Mouse (Mus musculus) mouse trophoblast stem cell (cell line): ENCODE results near the gene Olfr1349.
"Not testable (repeated sequence)": the region's sequence is repeated elsewhere in the genome, so short reads cannot be mapped to it uniquely, and the experiment has no call there.

Source experiments
- in situ Hi-C, 2 experiments: fragments of 300-500 bp; cut with MseI, MboI; formaldehyde crosslinking; loops; 2 replicates in 1 of 2; 3 replicates in 1 of 2; pipeline ENCODE4 v1.15.1; 2025

The Olfr1349 gene

GRCm38 (mm10) chr7:6522850-6523249 is at the start of gene Olfr1349:
TSS of gene Olfr1349 (minus strand) at chr7:6522950.
- in situ Hi-C loops: loop anchor here in 1 of 2 experiments (10.0 kb wide), 1 partner anchor 78 kb away; no protein-coding TSS in a partner anchor

- in situ Hi-C loops: no loop called here
Measured at GRCm38 (mm10) chr7:6564541-6564940, 41.8 kb upstream of the Olfr1349 start, which contains the start of gene Olfr1350. TSS of gene Olfr1350 (plus strand) at chr7:6564841.

- in situ Hi-C loops: loop anchor here in 1 of 2 experiments (10.0 kb wide), 1 partner anchor 81 kb away; no protein-coding TSS in a partner anchor
Measured at GRCm38 (mm10) chr7:6526141-6526540, 3.4 kb upstream of the Olfr1349 start.

- in situ Hi-C loops: loop anchor here in 1 of 2 experiments (10.0 kb wide), 1 partner anchor 80 kb away; no protein-coding TSS in a partner anchor
Measured at GRCm38 (mm10) chr7:6525001-6525400, 2.3 kb upstream of the Olfr1349 start.

- in situ Hi-C loops: loop anchor here in 1 of 2 experiments (10.0 kb wide), 1 partner anchor 77 kb away; no protein-coding TSS in a partner anchor
Measured at GRCm38 (mm10) chr7:6521666-6522065, 1.1 kb downstream of the Olfr1349 start.

DNA sequence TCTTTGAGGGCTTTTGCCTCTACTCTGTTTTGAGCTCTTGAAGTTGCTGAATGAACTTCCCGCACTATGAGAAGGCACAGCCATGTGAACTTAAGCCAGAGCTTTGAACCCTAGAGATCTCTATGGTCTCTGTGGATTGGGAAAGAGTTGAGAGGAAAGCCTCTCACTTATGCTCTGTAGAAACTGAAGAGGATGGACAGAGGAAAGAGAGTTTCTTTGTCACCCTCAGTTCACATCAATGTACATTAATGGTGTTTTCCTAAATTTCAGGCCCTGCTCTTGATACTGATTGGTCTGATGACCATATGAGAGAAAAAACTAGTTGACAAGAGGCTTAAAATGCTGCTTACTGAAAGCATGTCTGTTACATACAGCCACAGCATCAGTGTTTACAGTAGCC is 14.1 kb downstream of the Olfr1349 start, which contains the start of gene Olfr1348:
Gene Olfr1348 (minus strand): TSS at position 101 of the 400 bp plus-strand sequence.
- in situ Hi-C loops: no loop called here

DNA sequence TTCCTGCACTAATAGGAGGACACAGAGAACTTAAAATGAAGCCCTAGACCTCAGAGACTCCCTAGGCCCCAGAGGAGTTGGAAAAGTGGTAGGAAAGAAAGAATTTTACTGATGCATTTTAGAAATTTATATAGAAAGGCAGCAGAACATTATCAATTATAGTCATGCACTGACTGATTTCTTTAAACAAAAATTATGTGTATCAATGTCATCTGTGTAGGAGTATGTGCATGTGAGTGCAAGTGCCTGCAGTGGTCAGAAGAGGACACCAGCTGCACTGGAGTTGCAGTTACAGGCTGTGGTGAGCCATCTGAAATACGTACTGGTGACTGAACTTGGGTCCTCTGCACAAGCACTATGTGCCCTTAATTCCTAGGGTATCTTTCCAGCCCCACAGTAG is 23.1 kb downstream of the Olfr1349 start, which contains the start of gene Olfr1347:
Gene Olfr1347 (minus strand): TSS at position 101 of the 400 bp plus-strand sequence.
- in situ Hi-C loops: no loop called here

DNA sequence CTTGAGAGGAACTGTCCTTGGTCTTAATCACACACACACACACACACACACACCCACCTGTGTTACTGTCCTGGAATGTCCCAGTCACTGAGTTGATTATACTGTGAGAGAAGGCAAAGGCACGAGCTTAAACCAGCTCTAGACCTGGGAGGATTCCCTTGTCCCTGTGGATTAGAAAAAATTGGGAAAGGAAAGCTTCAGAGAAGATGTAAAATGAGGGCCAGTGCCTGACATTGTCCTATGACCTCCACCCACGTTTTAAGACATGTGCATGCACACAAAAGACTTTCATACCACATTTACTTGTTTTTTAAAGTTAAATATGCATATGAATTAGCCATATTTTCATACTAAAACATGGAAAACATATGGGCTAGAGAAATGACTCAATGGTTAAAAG is 35.9 kb downstream of the Olfr1349 start, which contains the start of gene Olfr5:
Gene Olfr5 (minus strand): TSS at position 101 of the 400 bp plus-strand sequence.
- in situ Hi-C loops: no loop called here

GRCm38 (mm10) chr7:6477633-6478032 is 45.1 kb downstream of the Olfr1349 start:
- in situ Hi-C loops: not testable (repeated sequence)

DNA sequence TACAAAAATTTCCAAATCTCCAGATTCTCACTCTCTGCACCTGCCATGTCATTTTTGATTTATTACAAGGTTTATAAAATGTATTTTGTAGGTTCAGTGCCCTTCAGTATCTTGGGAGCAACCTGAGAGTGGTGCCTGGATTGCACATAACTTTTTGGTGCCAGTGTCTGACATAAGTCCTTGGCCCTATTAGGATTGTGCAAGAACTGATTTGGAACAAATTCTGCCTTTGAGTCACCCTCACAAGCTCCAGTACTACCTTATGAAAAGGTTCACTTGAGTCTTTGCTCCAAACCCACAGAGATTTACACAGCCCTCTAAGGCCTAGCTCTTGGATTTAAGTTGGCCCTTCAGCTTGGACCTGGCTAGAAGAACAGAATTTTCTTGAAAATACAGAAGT is 55.8 kb downstream of the Olfr1349 start, which contains the start of gene Olfr1346:
Gene Olfr1346 (plus strand): TSS at position 151 of the 400 bp plus-strand sequence.
- in situ Hi-C loops: no loop called here
